Mouse (Mus musculus) CD4-positive helper T cell, adult 2 months (primary cell): ENCODE data around the gene Eaf2.
"Not testable (repeated sequence)": the region's sequence is repeated elsewhere in the genome, so short reads cannot be mapped to it uniquely, and the experiment has no call there.

ENCODE experiments used
- DNase-seq: peaks from one replicate; pipeline ENCODE4 v3.0.0-alpha.2; 2012; ENCODE audit warnings: low read depth, missing footprints, low spot score

The Eaf2 gene

DNA sequence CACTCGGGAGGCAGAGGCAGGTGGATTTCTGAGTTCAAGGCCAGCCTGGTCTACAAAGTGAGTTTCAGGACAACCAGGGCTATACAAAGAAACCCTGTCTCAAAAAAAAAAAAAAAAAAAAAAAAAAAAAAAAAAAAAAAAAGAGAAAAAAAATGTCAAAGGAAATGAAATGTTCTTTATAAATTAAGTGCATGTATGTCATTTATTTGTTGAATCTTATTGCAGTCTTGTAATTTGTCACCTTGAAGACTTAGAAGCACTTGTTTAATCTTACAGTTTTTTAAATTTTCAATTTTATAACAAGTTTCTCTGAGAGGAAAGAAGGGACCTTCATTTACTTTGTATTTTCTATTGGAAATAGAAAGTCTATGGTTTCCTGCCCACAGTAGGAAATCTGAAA lies 27.9 kb downstream of the Eaf2 start:
- not testable (repeated sequence) for DNase-seq

- DNase-seq, result peak; percentile 4
These were observed 46.0 kb downstream of the Eaf2 start for GRCm38 (mm10) chr16:36828820-36829219.

- DNase-seq, result peak; percentile 84
These were observed 46.6 kb downstream of the Eaf2 start, which contains the start of gene Iqcb1 for GRCm38 (mm10) chr16:36828054-36828786. Gene Iqcb1, plus strand, starts transcription at chr16:36828385.

- no peak for DNase-seq
These were observed 47.2 kb downstream of the Eaf2 start for GRCm38 (mm10) chr16:36827611-36828053.

- DNase-seq, result peak; percentile 10
These were observed 53.3 kb downstream of the Eaf2 start for GRCm38 (mm10) chr16:36821474-36821873.

DNA sequence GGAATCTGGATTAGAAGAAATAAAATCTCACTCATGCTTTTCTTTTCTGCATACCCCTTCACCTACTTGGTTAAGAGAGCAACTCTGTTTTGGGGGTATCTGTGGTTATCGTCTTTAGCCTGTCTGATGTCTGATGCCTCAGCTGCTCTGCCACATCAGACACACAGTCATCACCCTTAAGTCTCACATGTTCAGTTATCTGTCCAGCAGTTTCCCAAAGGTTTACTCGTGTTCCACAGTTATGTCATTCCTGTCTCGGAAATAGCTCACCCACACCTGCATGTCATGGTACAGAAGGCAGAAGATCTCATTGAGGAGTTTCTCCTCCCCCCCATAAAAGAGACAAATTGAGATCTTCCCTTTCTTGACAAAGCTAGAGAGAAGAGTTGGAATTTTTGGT lies 54.1 kb downstream of the Eaf2 start:
- no peak for DNase-seq

DNA sequence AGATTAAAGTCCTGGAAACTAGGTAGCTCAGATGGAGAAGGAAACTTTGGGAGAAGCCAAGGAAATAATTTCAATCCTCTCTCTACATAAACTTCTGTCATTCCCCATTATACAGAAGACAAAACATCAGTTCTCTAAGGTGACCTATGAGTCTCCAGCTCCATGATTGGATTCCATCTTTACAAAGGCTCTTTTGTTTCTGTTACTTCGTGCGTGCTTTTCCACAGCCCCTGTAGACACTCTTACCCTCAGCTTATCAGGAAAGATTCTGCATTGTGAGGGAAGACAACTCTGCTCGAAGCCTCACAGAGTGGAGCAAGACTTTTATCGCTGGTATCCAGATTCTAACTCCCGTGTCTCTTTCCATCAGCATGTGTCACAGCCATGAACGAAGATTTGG lies 54.8 kb downstream of the Eaf2 start:
- DNase-seq, result no peak

DNA sequence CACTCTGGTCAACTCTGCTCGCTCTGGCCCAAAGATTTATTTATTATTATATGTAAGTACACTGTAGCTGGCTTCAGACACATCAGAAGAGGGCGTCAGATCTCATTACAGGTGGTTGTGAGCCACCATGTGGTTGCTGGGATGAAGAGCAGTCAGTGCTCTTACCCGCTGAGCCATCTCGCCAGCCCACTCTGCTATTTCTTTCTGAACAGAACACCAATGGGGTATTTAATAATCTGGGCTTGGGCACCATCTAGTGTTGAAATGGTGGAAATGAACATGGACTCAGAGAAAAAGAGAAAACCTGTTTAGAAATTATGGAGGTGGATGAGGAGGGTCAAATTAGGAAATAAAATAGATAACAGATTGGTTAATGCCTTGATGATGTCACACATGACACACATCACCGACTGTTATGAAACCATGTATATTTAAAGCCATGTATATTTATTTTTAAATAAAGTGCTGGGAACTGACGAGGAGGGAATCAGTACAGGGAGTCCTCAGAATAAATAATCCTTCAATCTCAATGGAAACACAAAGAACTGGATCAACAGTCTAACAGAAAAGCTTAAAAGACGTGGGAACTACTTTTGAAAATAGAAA lies 57.4 kb downstream of the Eaf2 start:
- DNase-seq, result peak; percentile 78

- DNase-seq, result no peak
These were observed 57.9 kb downstream of the Eaf2 start for GRCm38 (mm10) chr16:36816916-36817315.

- DNase-seq, result no peak
These were observed 61.1 kb downstream of the Eaf2 start for GRCm38 (mm10) chr16:36813680-36814079.

DNA sequence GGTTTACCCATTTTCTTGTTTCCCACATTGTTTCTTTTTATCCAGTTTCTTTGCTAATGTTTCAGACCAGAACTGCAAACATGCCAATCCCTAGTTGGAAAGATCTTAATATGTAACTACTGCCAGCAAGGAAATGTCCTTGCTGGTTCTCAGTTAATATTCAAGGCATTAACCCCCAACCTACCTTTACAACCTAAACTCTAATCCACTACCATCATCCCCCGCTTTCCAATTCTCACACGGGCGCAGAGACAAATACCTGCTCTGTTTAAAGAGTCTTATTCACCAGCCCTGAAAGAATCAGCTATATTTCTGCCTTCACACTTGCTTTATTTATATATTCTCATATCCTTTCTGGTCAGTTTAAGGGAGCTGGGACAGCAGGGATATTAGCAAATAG lies 66.2 kb downstream of the Eaf2 start:
- no peak for DNase-seq

DNA sequence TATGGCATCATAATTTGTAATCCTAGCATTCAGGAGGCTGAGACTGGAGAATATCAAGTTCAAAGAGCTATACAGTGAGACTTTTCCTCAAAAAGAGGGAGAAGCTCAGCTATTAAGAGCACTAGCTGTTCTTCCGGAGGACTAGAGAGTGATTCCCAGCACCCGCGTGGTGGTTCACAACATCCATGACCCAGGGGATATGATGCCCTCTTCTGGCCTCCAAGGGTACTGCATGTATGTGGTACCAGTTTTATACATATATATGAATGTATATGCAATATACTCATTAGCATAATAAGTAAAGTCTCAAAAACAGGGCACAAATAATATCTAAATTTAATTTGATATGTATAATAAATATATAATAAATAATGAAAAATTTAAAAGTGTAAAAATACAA lies 72.4 kb downstream of the Eaf2 start:
- DNase-seq, result no peak

- no peak for DNase-seq
These were observed 76.5 kb downstream of the Eaf2 start for GRCm38 (mm10) chr16:36798334-36798733.

- no peak for DNase-seq
These were observed 79.8 kb downstream of the Eaf2 start for GRCm38 (mm10) chr16:36794976-36795375.

DNA sequence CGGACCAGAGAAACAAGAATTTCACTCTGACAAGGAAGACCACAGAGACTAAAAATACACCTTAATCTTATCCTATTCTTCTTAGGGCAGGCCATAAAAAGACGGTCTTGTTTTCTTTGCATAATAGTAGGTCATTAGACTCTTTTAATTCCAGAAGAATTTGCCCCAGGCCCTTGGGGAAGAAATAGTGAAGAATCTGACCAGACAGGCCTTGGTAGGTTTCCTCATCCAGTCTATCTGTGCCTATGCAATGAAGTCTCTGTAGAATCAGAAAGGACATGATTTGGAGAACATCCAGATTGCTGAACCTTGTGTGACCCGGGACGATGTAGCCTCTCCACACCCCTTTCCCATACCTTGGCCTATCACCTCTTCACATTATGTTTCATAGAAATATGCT lies 84.6 kb downstream of the Eaf2 start:
- DNase-seq, result no peak

DNA sequence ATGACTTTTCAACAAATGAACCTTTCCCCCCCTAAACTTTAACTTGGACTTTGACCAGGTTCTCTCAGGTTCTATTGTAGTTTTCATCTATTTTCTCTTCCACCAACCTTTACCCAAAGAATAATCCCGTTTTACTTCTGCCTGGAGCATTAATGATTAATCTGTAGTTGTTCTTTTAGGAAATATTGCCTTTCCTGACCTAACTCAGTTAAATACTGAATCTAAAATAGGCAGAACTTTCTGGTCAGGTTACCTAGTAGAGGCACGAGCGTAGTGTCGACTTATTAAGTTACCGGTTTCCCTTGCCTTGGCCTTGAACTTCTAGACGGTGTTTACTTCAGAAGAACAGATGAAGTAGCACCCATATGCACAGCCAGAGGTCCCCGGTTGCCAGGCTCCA lies 88.3 kb downstream of the Eaf2 start:
- no peak for DNase-seq

DNA sequence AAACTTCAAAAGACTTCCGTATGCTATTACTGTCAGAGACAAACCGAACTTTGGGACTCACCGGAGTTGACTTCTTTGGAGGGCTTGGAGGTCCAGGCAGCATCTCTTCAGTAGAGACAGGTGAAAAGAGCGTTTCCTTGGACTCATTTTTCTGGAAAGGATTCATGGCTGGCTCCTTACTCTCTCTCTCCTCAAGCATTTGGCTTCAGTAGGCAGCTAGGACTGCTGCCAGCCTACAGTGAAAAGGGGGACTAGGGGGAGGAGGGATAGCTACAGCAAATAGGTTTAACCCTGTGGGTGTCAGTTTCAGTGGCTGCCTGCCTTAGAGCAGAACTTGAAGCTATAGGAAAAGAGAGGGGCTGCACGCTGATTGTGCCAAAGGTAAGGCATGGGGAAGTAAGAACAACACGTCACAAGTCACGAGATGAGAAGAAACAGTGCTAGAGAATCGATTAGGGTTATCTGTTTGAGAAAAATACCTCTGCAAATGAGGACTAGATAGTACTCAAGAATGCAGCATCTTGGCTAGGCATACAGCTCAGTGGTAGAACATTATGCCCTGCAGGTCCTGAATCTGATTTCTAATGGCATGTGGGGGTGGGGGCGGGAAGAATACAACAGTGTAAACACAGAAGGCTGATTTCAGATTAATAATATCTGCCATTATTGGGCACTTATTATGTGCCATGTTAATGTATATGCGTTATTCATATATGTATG lies 90.0 kb downstream of the Eaf2 start, which contains the start of gene Slc15a2:
TSS of gene Slc15a2 (minus strand) at position 369 of the 720 bp plus-strand sequence.
- DNase-seq, result no peak

GRCm38 (mm10) chr16:36784146-36784545 lies 90.7 kb downstream of the Eaf2 start:
- DNase-seq, result no peak

DNA sequence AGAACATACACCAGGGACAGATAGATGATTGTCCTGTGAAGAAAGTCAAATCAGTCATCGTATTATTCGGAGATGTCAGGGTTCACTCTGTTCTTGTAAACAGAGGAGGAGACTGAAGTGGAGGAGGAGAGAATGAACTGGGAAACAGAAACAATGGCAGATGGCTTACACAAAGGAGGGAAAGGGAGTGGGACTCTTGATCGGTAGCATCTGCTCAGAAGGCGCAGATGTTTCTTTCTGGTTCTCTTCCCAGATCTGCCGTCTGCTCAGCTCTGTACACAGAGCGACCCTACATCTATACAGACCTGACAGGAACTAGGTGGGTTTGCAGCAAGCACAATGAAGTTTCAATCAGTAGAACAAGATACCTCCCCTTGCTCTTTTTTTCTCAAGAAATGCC lies 99.1 kb downstream of the Eaf2 start:
- DNase-seq, result no peak

- no peak for DNase-seq
These were observed 101.8 kb downstream of the Eaf2 start for GRCm38 (mm10) chr16:36772996-36773395.

GRCm38 (mm10) chr16:36771703-36772102 lies 103.1 kb downstream of the Eaf2 start:
- no peak for DNase-seq

DNA sequence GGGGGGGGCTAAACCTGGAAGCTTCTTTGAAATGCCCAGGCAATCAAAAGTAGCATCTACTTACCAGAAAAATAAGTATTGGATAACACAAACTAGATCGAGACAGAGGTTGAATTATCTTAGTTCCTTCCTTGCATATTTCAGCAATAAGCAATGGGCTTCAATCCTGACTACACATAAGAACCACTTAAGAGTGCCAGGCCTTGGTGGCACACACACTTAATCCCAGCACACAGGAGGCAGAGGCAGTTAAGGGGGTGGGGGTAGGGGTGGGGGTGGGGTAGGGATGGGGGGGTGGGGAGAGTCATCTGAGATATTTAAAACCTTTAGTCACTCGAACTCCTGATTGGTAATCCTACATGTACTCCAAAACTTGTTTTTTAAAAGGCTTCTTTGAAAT lies 103.6 kb downstream of the Eaf2 start:
- DNase-seq, result no peak

GRCm38 (mm10) chr16:36770830-36771229 lies 104.0 kb downstream of the Eaf2 start:
- DNase-seq, result no peak
